Mouse (Mus musculus) heart, adult 2 months (tissue): ENCODE results near the gene Dtx3l.

Experiments used
- CTCF ChIP-seq: fragments of 200-600 bp; IDR thresholded peaks from 2 replicates; pipeline ENCODE4 v1.8.1; 2022; ENCODE audit warnings: antibody characterized with exemption, mild to moderate bottlenecking, moderate library complexity
- EP300 ChIP-seq: fragments of 200-500 bp; IDR thresholded peaks from 2 replicates; pipeline ENCODE4 v1.6.1; 2011; ENCODE audit warnings: low read depth, low read length, control low read depth; ENCODE audit not compliant: insufficient read depth
- POLR2A ChIP-seq: fragments of 200-500 bp; IDR thresholded peaks from 2 replicates; pipeline ENCODE4 v1.6.1; 2011; ENCODE audit warnings: mild to moderate bottlenecking, low read depth, low read length, control low read depth; ENCODE audit not compliant: insufficient read depth

- TF ChIP-seq CTCF = peak; percentile 64
- no peak for TF ChIP-seq POLR2A
- no peak for TF ChIP-seq EP300
Measured at GRCm38 (mm10) chr16:35941382-35941781, 2.4 kb upstream of the Dtx3l start.
